Mouse (Mus musculus): Measurements from ENCODE around the gene Trim11.

Gene Trim11

DNA sequence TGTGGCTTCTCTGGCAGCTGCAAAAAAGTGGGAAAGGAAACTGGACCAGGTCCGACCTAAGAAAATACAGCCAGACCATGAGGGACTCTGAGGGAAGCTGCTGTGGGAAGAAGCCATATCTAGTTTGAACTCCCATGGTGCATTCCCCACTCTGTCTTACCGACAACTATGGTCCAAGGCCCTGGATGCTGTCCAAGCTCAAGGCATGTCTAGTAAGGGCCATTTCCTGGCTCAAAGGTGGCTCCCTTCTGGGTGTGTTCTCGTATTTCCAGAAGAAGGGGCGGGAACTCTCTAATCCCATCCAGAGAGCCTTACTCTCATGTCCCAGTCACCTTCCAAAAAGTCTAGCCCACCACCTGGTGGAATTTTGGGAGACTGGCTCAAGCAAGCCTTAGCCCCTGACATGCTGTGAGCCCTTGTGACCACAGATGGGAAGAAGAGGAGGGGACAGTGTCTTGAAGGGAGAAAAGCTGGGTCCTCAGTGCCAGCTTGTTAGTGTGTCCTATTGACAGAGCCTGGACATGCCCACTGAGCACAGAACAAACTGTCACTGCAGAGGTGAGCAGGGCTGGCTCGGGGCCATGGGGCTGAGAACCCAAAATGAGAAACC, 2.6 kb downstream of the Trim11 start:
- DNase-seq (ENCODE audit: low read depth, low spot score): no peak

DNA sequence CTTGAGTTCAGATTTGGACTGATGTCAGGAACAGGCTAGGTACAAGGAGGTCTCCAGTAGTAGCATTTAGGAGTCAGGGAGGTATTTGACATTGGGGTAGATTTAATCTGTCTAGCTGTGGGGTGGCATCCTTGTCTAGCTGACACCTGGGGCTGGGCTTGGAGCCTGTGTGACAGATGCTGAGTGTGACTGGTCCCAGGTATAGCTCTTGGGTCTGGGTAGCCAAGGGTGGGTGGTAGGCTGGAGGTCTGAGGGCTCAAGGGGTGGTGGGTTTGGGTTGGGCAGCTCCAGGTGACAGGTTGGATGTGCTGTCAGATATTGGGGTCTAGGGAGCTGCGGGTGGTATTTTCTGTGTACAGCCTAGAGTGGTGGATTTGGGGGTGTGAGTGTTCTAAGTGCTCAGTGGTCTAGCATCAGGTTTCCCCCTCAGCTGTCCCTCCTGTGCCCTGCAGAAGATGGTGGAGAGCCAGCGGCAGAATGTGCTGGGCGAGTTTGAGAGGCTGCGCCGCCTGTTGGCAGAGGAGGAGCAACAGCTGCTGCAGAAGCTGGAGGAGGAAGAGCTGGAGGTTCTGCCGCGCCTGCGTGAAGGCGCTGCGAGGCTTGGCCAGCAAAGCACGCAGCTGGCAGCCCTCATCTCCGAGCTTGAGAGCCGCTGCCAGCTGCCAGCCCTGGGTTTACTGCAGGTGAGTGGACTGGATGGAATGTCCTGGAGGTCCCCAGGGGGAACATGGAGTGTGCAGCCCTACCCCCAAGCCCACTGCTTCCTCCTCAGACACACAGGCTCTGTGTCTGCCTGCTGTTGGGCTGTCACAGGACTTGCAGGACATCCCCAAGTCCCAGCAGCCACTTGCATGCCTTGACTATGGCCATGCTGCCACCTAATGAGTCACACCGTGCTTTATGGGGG, 3.9 kb downstream of the Trim11 start:
- DNase-seq (ENCODE audit: low read depth, low spot score): peak; percentile 95

DNA sequence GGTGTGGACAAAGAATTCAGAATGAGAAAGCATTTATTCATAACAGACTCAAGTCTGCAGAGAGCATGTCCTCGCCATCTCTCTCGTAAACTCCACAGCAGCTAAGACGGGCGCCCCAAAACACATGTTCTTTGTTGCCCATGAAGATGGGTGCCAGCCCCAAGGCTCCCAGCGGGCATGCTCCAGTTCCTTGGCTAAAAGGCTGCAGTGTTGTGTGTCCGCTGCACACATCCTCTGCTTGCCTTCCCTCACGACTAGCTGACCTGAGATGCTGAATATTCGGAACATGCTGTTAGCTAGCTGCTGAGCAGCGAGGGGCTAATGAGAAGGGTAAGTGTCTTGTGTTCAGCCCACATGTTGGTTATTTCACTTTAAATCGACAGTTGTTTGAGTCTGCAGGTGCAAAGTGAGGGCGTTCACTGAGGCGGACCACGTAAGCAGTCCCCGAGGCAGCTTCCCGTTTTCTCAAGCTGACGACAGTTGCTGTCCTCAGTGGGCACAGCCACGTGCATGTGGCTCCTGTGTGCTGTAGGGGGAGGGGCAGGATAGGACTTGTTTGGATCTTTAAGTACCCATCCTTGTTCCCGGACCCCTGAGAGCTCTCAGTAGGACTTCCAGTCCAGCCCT, 4.7 kb downstream of the Trim11 start:
- peak; percentile 56 for DNase-seq (ENCODE audit: low read depth, low spot score)

DNA sequence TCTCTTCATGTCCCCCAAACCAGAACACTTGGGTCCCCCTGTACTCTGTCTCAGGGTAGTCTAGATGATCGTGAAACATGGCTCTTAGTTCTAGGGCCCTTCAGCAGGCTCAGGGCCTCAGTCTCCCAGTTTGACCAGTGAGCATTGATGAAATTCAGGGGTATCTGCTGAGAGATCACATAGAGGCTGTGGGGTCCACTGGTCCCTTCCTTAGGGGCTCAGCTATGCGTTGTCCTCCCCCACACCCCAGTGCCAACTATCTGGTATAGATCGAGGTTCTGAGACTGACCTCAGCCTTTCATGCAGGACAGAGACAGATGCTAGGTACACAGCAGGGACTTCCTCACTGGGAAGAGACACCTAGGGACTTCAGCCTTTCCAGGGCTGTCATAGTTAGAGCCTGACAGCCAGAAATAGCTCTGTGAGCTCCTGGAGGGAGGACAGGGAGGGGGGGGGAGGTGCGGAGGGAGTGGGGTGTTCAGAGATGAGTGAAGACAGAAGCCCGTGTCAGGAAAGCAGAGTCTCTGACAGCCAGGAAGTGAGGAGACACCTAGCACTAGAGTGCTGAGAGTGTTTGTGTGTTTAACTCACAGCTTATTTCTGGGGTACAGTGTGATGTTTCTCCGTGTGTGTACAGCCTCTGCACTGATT, 5.9 kb downstream of the Trim11 start:
- peak; percentile 67 for DNase-seq (ENCODE audit: low read depth, low spot score)

DNA sequence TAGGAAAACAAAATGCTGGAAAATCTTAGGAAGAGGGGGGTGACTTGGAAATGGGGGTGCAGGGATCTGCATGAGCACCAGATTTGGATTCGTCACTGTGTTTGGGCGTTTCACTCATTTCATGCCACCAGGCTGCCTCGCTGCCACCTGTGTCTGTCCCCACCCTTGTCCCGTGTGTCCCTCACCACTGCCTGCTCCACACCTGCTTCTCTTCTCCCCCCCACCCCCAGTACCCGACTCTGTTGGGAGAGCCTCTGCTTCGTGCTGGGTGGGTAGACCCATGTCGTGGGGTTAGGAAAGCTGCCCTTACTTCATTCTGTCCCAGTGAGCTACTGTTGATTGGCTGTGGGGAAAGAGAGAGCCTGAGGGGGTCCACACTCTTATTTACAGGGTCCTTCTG, 6.8 kb downstream of the Trim11 start:
- no peak for DNase-seq (ENCODE audit: low read depth, low spot score)

DNA sequence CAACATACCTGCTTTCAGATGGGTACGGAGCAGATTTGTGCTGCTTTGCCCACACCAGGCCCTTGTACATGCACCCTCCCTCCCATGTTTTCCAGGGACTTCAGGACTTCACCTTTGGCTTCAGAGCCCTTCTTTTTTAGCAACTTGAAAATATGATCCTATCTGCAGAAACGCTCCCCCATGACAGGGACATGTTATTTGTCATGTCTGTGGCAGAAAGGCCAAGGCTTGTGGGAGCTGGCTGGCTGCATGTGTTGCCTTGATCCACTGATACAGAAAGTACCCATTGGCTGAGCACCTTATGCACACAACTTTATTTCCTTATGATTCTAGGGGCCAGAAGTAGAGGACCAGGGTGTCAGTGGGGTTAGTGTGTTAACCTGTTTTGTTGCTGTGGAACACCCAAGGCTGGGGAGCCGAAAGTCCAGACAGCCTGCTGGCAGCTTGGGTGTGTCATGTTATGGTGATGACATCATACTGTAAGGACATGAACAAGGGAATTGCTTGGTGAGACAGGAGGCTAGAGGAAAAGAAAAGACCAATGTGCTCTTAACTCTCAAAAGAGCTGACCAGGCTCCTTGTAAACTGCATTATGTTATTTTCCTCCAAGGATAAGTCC, 7.5 kb downstream of the Trim11 start:
- no peak for DNase-seq (ENCODE audit: low read depth, low spot score)

DNA sequence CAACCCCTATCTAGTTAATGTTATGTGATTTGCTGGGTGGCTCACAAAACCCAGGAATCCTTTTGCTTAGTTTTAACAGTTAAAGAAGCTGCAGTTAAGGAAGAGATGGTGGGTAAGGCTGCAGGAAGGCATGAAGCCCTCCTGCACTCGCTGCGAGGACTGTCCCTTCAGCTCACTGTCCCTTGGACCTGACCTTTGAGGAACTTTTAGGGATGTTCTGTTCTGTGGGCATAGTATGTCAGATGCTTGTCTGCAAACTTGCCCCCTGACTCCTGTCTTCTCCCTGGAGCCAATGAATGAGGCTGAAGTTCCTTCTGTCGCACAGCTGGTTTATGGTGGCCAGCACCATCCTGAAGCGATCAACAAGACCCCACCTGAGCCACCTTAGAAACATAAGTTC, 11.3 kb downstream of the Trim11 start:
- DNase-seq (ENCODE audit: low read depth, low spot score): no peak

DNA sequence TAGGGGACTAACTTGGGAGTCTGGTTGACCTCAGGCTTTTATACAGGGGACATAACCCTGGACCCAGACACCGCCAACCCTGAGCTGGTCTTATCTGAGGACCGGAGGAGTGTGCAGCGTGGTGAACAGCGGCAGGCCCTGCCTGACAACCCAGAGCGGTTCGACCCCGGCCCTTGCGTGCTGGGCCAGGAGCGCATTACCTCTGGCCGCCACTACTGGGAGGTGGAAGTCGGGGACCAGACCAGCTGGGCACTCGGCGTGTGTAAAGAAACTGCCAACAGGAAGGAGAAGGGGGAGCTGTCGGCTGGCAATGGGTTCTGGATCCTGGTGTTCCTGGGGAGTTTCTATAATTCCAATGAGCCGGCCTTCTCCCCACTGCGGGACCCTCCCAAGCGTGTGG, 12.2 kb downstream of the Trim11 start:
- DNase-seq (ENCODE audit: low read depth, low spot score): no peak

DNA sequence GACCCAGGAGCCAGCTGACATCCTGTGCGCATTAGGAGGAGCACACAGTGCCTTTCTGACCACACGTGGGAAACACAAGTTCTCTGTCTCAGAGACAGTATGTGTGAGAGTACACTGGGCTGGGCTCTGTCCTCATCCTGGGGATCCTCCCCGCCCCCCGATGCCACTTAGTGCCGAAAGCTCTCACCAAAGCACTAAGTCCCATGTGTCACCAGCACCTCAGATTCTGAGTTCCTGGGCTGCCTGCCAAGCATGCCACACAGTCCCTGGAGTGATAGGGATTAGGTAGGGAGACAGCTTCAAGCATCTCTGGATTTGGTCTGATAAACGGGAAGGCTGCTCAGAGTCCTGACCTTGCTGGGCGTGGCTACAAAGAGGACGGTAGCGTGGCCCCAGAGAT, 12.9 kb downstream of the Trim11 start:
- no peak for DNase-seq (ENCODE audit: low read depth, low spot score)

DNA sequence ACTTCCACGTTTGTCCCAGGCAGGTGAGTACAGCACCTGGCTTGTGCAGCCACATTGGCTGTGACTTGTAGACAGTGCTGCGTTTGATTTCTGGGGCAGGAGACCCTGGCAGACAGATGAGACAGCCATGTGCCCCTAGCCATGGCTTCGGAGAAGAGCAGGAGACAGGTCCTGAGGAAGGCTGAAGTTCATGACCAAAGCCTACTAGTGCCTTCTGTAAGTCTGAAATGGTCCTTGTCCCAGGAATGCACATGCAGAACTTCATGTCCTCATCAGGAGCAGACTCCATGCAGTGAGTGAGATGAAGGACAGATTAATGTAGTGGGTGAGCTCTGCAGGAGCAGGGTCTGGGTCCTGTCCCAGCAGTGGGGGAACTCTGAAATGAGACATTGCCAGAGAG, 14.0 kb downstream of the Trim11 start:
- DNase-seq (ENCODE audit: low read depth, low spot score): no peak

DNA sequence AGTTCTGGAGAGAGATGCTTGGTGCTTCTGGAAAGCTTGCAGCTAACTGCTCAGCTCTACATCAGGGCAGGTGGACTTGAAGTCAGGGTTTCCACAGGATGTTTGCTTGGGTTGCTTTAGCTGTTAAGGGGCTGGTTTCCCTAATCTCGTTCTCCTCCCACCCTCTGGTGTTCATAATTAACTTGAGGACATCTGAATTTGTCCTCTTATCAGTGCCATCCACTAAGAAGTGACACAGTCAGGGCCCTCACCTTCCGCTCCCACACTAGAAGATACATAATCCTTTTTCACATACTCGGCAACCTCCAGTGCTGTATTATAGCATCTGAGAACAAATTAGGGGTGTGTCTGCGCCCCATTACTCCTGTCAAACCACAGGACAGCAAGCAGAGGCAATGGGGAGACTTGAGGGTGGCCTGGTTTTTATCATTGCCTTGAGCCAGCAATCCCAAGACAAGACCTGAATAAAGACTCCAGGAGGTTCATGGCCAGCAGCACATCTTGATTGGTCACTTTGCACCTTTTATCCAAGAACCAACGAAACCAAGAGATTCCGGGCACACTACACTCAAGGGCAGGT, 15.3 kb downstream of the Trim11 start:
- no peak for DNase-seq (ENCODE audit: low read depth, low spot score)

DNA sequence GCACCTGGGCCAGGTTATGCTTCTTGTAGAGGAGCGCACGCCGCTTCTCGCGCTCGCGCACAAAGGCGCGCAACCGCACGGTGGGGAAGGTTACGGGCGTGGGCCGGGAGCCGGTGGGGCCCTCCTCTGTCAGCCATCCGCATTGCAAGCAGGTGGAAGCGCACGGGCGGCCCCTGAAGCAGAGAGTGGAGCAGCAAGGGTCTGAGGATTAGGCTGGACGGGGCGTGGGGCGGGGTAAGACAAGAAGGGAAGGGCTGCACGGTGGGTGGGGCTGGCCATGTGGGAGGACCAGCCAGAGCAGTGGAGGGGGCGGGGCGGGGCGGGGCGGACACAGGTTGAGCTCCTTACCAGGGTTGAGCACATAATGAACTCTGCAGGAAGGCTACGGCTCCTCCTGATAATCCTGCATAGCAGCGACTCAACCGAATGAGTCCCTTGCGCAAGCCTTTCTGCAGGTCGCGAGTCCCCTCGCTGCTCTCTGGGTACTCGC, 16.5 kb downstream of the Trim11 start:
- no peak for DNase-seq (ENCODE audit: low read depth, low spot score)

DNA sequence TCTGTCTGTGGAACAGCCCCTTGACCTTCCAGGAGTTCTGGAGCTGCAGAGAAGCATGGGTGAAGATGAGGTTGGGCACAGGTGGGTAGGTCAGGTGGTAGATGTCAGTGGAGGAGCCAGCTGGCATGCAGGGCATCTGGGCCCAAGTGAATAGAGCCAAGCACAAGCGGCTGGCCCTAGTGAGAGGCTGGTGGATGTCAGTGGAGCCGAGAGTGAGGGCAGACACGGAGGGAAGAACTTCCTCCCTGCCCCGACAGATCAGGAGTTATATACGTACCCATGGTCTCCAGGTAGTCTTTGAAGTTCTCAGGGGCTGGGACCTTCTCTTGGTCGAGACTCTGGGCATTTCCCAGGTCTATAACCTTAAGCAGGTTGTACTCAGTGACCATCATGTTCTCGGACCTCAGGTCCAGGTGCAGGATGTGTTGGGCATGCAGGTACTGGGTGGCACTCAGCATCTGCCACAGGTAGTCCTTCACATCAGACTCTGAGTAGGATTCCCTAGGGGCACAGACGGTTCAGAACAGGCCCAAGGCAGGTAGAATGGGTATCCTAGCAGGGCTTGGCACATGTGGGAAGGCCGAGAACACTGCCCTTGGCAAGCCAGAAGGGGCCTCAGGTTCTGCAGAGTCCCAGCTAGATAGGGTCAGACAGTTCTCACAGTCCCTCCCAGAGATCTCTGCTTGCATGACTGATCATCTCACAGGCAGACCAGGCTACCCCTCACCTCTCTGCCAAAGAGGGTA, 17.3 kb downstream of the Trim11 start:
- DNase-seq (ENCODE audit: low read depth, low spot score): no peak

DNA sequence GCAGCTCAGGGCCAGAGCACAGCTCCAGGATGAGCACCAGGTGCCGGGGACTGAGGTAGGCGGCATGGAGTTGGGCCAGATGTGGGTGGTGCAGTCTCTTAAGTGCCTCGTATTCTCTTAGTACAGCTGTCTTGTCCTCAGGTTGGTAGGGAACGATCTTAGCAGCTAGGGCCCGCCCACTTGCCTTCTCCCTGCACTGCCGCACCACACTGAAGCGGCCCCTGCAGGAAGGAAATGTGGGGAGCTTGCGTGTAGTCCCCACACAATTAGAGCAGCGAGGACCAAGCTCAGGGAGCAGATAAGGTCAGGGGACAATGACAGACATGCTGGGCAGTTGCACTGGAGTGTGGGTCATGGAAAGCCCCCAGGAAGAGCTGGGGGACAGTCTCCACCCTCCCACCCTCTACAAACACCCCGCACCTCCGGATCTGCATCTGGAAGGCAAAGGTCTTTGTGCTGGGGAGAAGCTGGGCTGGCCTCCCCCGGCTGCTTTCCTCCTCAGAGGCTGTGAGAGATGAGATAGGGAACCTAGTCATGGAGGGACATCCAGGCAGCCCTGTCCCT, 18.0 kb downstream of the Trim11 start:
- no peak for DNase-seq (ENCODE audit: low read depth, low spot score)

DNA sequence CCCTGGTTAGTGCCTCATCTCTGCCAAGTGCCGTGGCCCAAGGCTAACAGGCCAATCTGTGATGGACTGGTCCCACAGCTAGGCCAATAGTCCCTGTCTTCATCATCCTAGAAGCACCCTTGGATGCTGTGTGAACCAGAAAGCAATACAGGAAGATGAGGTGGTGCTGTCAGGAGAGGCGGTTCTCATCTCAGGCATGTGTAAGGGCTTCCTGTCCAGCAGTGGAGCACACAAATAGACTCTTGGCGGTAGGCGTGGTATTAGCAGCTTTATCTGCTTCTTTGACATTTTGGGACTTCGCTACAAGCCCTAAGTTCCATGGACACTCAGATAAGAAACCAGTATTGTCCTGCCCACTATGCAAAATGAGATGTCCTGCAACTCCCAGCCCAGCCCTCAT, 19.6 kb downstream of the Trim11 start:
- no peak for DNase-seq (ENCODE audit: low read depth, low spot score)

DNA sequence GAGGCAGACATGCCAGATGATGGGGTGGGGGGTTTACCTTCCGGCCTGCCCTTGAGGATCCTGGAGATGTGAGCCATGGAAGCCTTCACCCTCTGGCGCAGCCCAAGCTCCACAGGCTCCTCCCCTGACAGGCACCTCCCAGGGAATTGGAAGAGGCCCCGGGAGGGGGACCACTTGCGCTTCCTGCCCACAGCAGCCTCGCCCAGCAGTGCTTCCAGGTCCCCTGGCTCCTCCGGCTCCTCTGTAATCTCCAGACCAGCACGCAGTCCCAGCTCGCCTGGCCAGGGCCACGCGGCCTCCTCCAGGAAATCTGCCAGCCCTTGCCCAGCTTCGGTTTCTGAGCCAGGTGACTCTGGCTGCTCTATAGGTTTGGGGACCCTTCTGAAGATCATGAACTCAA, 21.3 kb downstream of the Trim11 start:
- no peak for DNase-seq (ENCODE audit: low read depth, low spot score)

DNA sequence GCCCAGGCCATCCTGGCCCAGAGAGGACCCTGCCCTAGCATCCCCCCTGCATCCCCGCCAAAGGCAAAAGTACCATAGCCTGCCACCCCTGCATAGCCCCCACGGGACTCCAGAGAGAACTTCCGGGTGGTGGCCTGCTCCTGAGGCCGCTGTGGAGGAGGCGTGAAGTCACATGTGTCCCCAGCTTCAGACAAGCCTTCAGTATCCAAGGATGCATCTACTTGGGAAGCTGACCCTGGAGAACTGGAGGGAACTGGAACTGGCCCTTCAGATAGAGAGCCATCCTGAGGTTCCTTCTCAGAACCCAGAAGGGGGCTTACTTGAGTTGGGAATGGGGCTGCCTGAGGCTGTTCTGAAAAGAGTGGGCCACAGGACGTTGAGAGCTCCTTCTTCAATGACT, 21.9 kb downstream of the Trim11 start:
- DNase-seq (ENCODE audit: low read depth, low spot score): no peak

DNA sequence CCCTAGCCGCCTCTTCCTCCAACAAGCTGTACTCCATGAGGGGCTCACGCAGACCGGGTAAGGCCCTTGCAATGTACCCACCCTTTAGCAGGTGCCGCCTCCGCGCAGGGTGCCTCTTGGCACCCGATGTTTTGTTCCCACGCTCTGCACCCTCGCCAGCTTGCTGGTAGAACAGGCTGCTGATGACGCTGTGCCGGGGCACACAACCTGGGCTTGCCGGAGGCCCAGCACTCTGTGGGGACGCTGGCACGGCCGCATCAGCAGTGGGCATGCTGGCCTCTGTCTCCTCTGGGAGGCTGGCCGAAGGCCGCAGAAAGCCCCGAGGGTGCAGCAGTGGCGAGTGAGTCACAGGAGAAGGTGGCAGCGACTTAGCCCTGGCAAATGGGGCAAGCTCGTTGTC, 22.7 kb downstream of the Trim11 start:
- no peak for DNase-seq (ENCODE audit: low read depth, low spot score)

DNA sequence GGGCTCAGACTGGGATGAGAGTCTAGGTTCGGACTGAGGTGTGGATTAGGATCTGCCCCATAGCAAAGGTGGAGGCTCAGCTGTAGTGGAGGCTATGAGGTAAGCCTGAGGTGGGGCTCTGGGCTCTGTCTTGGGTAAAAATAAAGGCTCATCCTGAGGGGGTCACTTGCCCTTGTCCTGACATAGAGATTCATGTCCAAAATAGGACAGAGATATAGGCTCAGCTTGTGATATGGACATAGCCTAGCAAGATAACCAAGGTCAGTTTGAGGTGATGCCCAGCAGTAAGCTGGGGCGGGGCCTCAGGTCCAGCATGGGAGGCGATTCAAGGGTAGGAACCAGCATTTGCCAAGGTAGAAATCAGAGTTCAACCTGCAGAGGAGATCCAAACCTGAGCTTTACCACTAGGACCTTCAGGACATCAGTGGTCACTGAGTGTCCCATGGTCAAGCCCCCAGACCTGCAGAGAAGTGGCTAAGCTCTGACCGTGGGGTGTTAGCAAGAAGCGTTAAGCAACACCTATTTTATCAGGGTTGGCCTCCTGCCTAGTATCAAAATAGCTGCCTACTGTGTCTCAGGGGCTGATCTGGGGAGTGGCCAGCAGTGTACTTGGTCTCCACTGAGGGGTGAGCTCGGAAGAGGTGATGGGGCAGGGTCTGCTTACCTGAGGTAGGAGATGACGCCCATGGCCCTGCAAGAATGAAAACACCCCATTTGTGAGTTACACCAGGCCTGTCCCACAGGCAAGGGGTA, 24.6 kb downstream of the Trim11 start:
- no peak for DNase-seq (ENCODE audit: low read depth, low spot score)

DNA sequence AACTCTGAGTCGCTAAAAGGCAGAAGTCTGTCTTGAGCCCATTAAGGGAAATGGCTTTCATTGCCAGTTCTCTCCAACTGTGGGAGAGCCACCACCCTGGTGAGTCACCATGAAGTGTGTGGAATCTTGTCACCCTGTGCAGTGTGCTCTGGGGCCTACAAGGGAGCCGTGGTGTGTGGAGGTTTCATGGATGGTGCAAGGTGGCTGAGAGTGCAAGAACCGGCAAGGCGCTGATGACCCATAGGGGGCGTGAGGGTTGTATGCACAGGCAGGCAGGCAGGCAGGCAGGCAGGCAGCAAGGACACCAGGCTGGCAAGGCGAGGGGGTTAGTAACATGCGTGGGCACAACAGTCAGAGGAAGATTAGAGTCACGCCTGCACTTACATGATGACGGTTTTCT, 37.2 kb downstream of the Trim11 start:
- DNase-seq (ENCODE audit: low read depth, low spot score): no peak
